Mouse (Mus musculus) hindbrain, embryonic 15.5 days (tissue): ENCODE data around the gene Slc35g3. TPM values are rescaled to one million over a fixed set of nuclear protein-coding genes. Genes with fewer than 3 reads are reported as not detected.
A peak's percentile ranks its signal among the peaks of the same experiment; 100 is the strongest.

Source experiments
- ATAC-seq: fragments of 200-750 bp; cut with Nextera tagmentation; 2 replicates; pipeline ENCODE4 v1.8.0; 2017; ENCODE audit warnings: low read depth, moderate number of reproducible peaks, moderate TSS enrichment; ENCODE audit not compliant: low FRiP score
- H3K27ac ChIP-seq: fragments of 300-500 bp; sonication (generic); replicated peaks from 2 replicates; pipeline ENCODE4 v1.5.1; 2015; ENCODE audit warnings: mild to moderate bottlenecking, inconsistent platforms
- H3K27me3 ChIP-seq: fragments of 300-500 bp; sonication (generic); 2 replicates; pipeline ENCODE4 v1.6.1; 2015; ENCODE audit warnings: control low read depth, inconsistent platforms
- H3K36me3 ChIP-seq: fragments of 300-500 bp; sonication (generic); 2 replicates; pipeline ENCODE4 v1.6.1; 2015; ENCODE audit warnings: control low read depth, inconsistent platforms
- H3K4me1 ChIP-seq: fragments of 300-500 bp; sonication (generic); replicated peaks from 2 replicates; pipeline ENCODE4 v1.6.1; 2015; ENCODE audit warnings: control low read depth, inconsistent platforms
- H3K4me2 ChIP-seq: fragments of 300-500 bp; sonication (generic); 2 replicates; pipeline ENCODE4 v1.6.1; 2015; ENCODE audit warnings: moderate library complexity, mild to moderate bottlenecking, inconsistent platforms
- H3K4me3 ChIP-seq: fragments of 300-500 bp; sonication (generic); 2 replicates; pipeline ENCODE4 v1.5.1; 2015; ENCODE audit warnings: mild to moderate bottlenecking, inconsistent platforms
- H3K9ac ChIP-seq: fragments of 300-500 bp; sonication (generic); 2 replicates; pipeline ENCODE4 v1.6.1; 2015; ENCODE audit warnings: inconsistent platforms
- H3K9me3 ChIP-seq: fragments of 300-500 bp; sonication (generic); 2 replicates; pipeline ENCODE4 v1.6.1; 2016; ENCODE audit warnings: control low read depth, inconsistent platforms
- WGBS: fragments of 180-500 bp; shearing (Covaris S2); methylation state at CpG from one replicate; pipeline ENCODE4 v1.1.7; 2015; 5-methylcytosine and 5-hydroxymethylcytosine counted together
- polyA plus RNA-seq: library from polyadenylated mRNA; unstranded; fragments of >200 nt; fragmentation: Nextera tagmentation; extraction: Ambion mirVana; gene quantifications from 2 replicates; pipeline ENCODE4 v1.2.1, GENCODE M21; 2015

Slc35g3 gene
- polyA plus RNA-seq, 1 experiment from 2014 or later: 0.51 TPM

- Histone ChIP-seq H3K4me2 (peak overlapping the region; percentile 94), H3K4me1 (peaks cover 70% of the 10 kb centered on the region), H3K27me3 (peaks cover 10% of the 10 kb centered on the region), H3K4me3 (peak overlapping the region; percentile 69), H3K36me3 (no peaks in the 10 kb centered on the region), H3K9me3 (no peaks in the 10 kb centered on the region), H3K9ac (peak overlapping the region; percentile 69), H3K27ac (peak overlapping the region; percentile 96)
- peak; percentile 2; the same call in 1 of the 2 replicates for ATAC-seq
- WGBS: 1% methylated on average over 11 of the region's 11 CpGs
Observed at GRCm38 (mm10) chr11:69800138-69800391, 38.3 kb upstream of the Slc35g3 start.

- Histone ChIP-seq H3K4me1 (peaks cover 68% of the 10 kb centered on the region), H3K9me3 (no peaks in the 10 kb centered on the region), H3K27ac (peak overlapping the region; percentile 96), H3K4me2 (peak overlapping the region; percentile 94), H3K27me3 (peaks cover 5% of the 10 kb centered on the region), H3K36me3 (no peaks in the 10 kb centered on the region), H3K9ac (peak overlapping the region; percentile 69), H3K4me3 (peak overlapping the region; percentile 69)
- no peak for ATAC-seq
- WGBS: 15% methylated on average over 12 of the region's 12 CpGs
Observed at GRCm38 (mm10) chr11:69799394-69800137, 37.8 kb upstream of the Slc35g3 start.

- WGBS: 74% methylated on average over 7 of the region's 7 CpGs
- H3K4me1 ChIP-seq: peaks cover 51% of the 10 kb centered on the region
- H3K36me3 ChIP-seq: no peaks in the 10 kb centered on the region
- H3K9me3 ChIP-seq: no peaks in the 10 kb centered on the region
- no peak overlapping the region for H3K9ac ChIP-seq
- no peak for ATAC-seq
- no peak overlapping the region for H3K27ac ChIP-seq
- peaks cover 17% of the 10 kb centered on the region; the same call in 1 of the 2 replicates for H3K27me3 ChIP-seq
- H3K4me2 ChIP-seq: no peak overlapping the region
- no peak overlapping the region for H3K4me3 ChIP-seq
Observed at GRCm38 (mm10) chr11:69797924-69798323, 36.2 kb upstream of the Slc35g3 start.

- no peak overlapping the region for H3K27ac ChIP-seq
- peaks cover 32% of the 10 kb centered on the region for H3K4me1 ChIP-seq
- peak overlapping the region; percentile 47 for H3K4me3 ChIP-seq
- 4% methylated on average over 13 of the region's 13 CpGs for WGBS
- no peaks in the 10 kb centered on the region for H3K36me3 ChIP-seq
- no peak for ATAC-seq
- H3K9me3 ChIP-seq: no peaks in the 10 kb centered on the region
- no peak overlapping the region for H3K9ac ChIP-seq
- peak overlapping the region; percentile 89 for H3K4me2 ChIP-seq
- peaks cover 17% of the 10 kb centered on the region; the same call in 1 of the 2 replicates for H3K27me3 ChIP-seq
Observed at GRCm38 (mm10) chr11:69795983-69796435, 34.2 kb upstream of the Slc35g3 start.

GRCm38 (mm10) chr11:69795168-69795982, 33.6 kb upstream of the Slc35g3 start, which contains the start of gene Chrnb1:
Gene Chrnb1, minus strand, starts transcription at chr11:69795943.
- Histone ChIP-seq H3K4me2 (peak within 1 kb of the TSS; percentile 89), H3K27me3 (peaks cover 17% of the 10 kb centered on the region; the same call in 1 of the 2 replicates), H3K9me3 (no peaks in the 10 kb centered on the region), H3K4me1 (peaks cover 29% of the 10 kb centered on the region), H3K36me3 (no peaks in the 10 kb centered on the region), H3K4me3 (peak within 1 kb of the TSS; percentile 47), H3K9ac (peak within 1 kb of the TSS; percentile 43; the same call in 1 of the 2 replicates), H3K27ac (no peak within 1 kb of the TSS)
- ATAC-seq: peak; percentile 94
- WGBS: 1% methylated on average over 52 of the region's 52 CpGs

- Histone ChIP-seq H3K27me3 (peaks cover 17% of the 10 kb centered on the region; the same call in 1 of the 2 replicates), H3K4me1 (peaks cover 12% of the 10 kb centered on the region), H3K27ac (no peak overlapping the region), H3K9me3 (no peaks in the 10 kb centered on the region), H3K4me3 (no peak overlapping the region), H3K9ac (no peak overlapping the region), H3K4me2 (no peak overlapping the region), H3K36me3 (no peaks in the 10 kb centered on the region)
- ATAC-seq: no peak
- WGBS: 73% methylated on average over 5 of the region's 5 CpGs
Observed at GRCm38 (mm10) chr11:69793429-69793828, 31.7 kb upstream of the Slc35g3 start.

- Histone ChIP-seq H3K4me1 (peaks cover 12% of the 10 kb centered on the region), H3K27me3 (0 out of 2 replicates have a peak, but pooled peaks cover 13% of the 10 kb centered on the region), H3K4me3 (no peak overlapping the region), H3K9me3 (no peaks in the 10 kb centered on the region), H3K9ac (no peak overlapping the region), H3K4me2 (no peak overlapping the region), H3K27ac (no peak overlapping the region), H3K36me3 (no peaks in the 10 kb centered on the region)
- ATAC-seq: no peak
- 74% methylated on average over 5 of the region's 5 CpGs for WGBS
Observed at GRCm38 (mm10) chr11:69791420-69791819, 29.7 kb upstream of the Slc35g3 start.

GRCm38 (mm10) chr11:69789431-69789830, 27.7 kb upstream of the Slc35g3 start:
- H3K4me3 ChIP-seq: no peak overlapping the region
- H3K9ac ChIP-seq: no peak overlapping the region
- no peak overlapping the region for H3K27ac ChIP-seq
- H3K36me3 ChIP-seq: no peaks in the 10 kb centered on the region
- H3K4me2 ChIP-seq: no peak overlapping the region
- H3K9me3 ChIP-seq: no peaks in the 10 kb centered on the region
- ATAC-seq: no peak
- 73% methylated on average over 5 of the region's 5 CpGs for WGBS
- 0 out of 2 replicates have a peak, but pooled peaks cover 13% of the 10 kb centered on the region for H3K27me3 ChIP-seq
- no peaks in the 10 kb centered on the region for H3K4me1 ChIP-seq

- no peak for ATAC-seq
- WGBS: 83% methylated on average over 5 of the region's 5 CpGs
Observed at GRCm38 (mm10) chr11:69787306-69787705, 25.5 kb upstream of the Slc35g3 start.

GRCm38 (mm10) chr11:69784793-69785272, 23.1 kb upstream of the Slc35g3 start:
- Histone ChIP-seq H3K9me3 (no peaks in the 10 kb centered on the region), H3K27ac (no peak overlapping the region), H3K9ac (no peak overlapping the region), H3K27me3 (no peaks in the 10 kb centered on the region), H3K4me2 (no peak overlapping the region), H3K36me3 (no peaks in the 10 kb centered on the region), H3K4me1 (no peaks in the 10 kb centered on the region), H3K4me3 (no peak overlapping the region)
- no peak for ATAC-seq
- 48% methylated on average over 15 of the region's 15 CpGs for WGBS

More at GRCm38 (mm10) chr11:69787306-69787705, 25.5 kb upstream of the Slc35g3 start:
- H3K4me2 ChIP-seq: no peak overlapping the region
- no peaks in the 10 kb centered on the region for H3K4me1 ChIP-seq
- H3K4me3 ChIP-seq: no peak overlapping the region
- no peaks in the 10 kb centered on the region for H3K27me3 ChIP-seq
- no peaks in the 10 kb centered on the region for H3K36me3 ChIP-seq
- H3K9me3 ChIP-seq: no peaks in the 10 kb centered on the region
- H3K9ac ChIP-seq: no peak overlapping the region
- H3K27ac ChIP-seq: no peak overlapping the region

GRCm38 (mm10) chr11:69781828-69782227, 20.1 kb upstream of the Slc35g3 start:
- no peak for ATAC-seq
- no peak overlapping the region for H3K9ac ChIP-seq
- no peaks in the 10 kb centered on the region for H3K27me3 ChIP-seq
- no peaks in the 10 kb centered on the region for H3K9me3 ChIP-seq
- no peak overlapping the region for H3K4me3 ChIP-seq
- 29% methylated on average over 4 of the region's 4 CpGs for WGBS
- H3K36me3 ChIP-seq: no peaks in the 10 kb centered on the region
- no peaks in the 10 kb centered on the region for H3K4me1 ChIP-seq
- H3K4me2 ChIP-seq: no peak overlapping the region
- no peak overlapping the region for H3K27ac ChIP-seq

- Histone ChIP-seq H3K4me3 (no peak overlapping the region), H3K4me1 (no peaks in the 10 kb centered on the region), H3K4me2 (no peak overlapping the region), H3K9ac (no peak overlapping the region), H3K27ac (no peak overlapping the region), H3K27me3 (no peaks in the 10 kb centered on the region), H3K9me3 (no peaks in the 10 kb centered on the region), H3K36me3 (0 out of 2 replicates have a peak, but pooled peaks cover 3% of the 10 kb centered on the region)
- ATAC-seq: no peak
- 60% methylated on average over 7 of the region's 7 CpGs for WGBS
Observed at GRCm38 (mm10) chr11:69778985-69779384, 17.2 kb upstream of the Slc35g3 start.
